Mouse (Mus musculus) cortical plate, adult 2 months (tissue): ENCODE measurements around the gene Igfbp3.

ENCODE experiments used
- CTCF ChIP-seq: fragments of 200-500 bp; IDR thresholded peaks from 2 replicates; pipeline ENCODE4 v1.5.1; 2011; ENCODE audit warnings: mild to moderate bottlenecking, control low read depth, low read length; ENCODE audit not compliant: insufficient read depth; ENCODE audit errors: extremely low read depth
- POLR2A ChIP-seq: fragments of 200-500 bp; IDR thresholded peaks from 2 replicates; pipeline ENCODE4 v1.6.1; 2011; ENCODE audit warnings: mild to moderate bottlenecking, low read length, control low read depth; ENCODE audit not compliant: insufficient read depth; ENCODE audit errors: extremely low read depth

- TF ChIP-seq CTCF (no peak), POLR2A (no peak)
Observed at GRCm38 (mm10) chr11:7236751-7237150, 23.0 kb upstream of the Igfbp3 start.
